Mouse (Mus musculus) gastrocnemius, postnatal 4 days (tissue): ENCODE results near the gene Agbl4. TPM values are rescaled to one million over a fixed set of nuclear protein-coding genes. Genes with fewer than 3 reads are reported as not detected.
"Not testable (repeated sequence)": the region's sequence is repeated elsewhere in the genome, so short reads cannot be mapped to it uniquely, and the experiment has no call there.

Source experiments
- DNase-seq, 2 experiments: peaks; one replicate each; pipeline ENCODE4 v3.0.0; 2021 to 2022; ENCODE audit warnings: low spot score in 2 of 2, mixed read lengths in 2 of 2
- total RNA-seq, 2 experiments: library from RNA; stranded (reverse); gene quantifications; 2 replicates each; pipeline ENCODE4 v1.2.3; 2021

The Agbl4 gene
- total RNA-seq, 2 experiments from 2014 or later: not detected

DNA sequence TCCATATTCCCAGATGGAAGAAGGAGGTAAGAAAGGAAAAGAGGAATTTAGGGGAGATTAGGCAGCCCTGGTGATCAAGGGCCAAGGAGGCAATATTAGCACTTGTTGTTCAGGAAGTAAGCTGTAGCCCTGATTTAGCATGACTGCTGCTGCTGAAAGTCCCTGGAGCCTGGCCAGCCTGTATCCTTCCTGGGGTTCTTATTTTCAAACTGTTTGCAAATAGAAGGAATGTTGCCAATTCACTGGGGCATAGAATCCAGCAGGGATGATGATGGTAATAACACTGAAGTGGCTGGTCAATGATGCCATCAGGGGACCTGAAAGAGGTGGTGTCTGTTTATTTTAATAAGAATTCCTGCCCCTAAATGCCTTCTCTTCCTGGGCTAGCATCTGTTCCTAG, 518.6 kb downstream of the Agbl4 start:
- no peak for DNase-seq

DNA sequence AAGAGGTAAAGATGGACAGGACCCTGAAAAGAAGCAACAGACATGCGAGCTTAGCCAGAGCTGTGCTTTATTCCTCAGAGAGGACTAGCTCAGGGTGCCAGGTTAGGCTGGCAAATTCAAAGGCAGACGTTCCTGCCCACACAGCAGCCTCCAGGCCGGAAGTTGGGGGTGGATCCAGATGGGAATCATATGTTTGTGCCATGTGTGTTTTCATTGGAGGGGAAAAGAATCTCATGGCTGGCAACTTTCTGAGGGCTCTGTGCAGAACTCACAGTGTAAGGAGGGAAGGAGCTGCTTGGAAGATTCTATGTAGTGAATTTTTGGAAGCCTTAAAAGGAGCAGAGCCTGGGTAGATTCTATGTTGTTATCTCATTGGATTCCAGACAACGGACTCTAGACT, 519.1 kb downstream of the Agbl4 start:
- DNase-seq: no peak

DNA sequence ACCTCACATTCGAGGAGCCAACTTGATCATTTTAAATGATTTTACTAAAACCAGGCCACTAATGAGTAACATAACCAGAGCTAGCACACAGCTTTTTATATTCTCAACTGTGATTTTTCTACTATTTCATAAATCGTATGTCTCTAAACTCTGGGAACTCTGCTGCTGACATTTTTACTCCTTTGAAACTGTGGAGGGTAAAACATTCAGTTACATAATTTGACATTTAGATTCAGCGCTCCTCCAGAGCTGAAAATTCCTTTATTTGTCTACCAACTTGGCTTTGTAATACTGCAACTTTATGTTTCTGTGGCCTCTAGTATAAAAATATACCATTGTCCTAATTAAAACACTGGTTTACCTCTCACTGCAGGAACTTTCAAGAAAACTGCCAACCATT, 523.6 kb downstream of the Agbl4 start:
- DNase-seq: no peak

DNA sequence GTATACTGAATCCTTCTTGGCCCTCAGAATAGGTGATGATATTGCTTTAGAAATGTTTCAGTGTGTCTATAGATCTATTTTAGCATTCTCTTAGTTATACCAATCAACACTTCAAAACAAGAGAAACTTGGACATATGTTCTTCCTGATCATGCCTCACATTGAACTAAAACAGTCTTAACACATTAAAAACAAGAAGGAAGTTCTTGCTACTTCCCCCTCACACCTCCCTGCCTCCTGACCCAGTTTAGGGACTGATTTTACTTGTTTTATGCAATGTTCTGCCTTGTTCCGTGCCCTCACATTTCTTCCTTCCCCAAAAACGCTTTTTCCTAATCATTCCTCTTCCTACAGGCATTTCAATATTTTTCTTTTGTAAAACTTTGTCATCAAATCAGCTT, 604.2 kb downstream of the Agbl4 start:
- DNase-seq: no peak

DNA sequence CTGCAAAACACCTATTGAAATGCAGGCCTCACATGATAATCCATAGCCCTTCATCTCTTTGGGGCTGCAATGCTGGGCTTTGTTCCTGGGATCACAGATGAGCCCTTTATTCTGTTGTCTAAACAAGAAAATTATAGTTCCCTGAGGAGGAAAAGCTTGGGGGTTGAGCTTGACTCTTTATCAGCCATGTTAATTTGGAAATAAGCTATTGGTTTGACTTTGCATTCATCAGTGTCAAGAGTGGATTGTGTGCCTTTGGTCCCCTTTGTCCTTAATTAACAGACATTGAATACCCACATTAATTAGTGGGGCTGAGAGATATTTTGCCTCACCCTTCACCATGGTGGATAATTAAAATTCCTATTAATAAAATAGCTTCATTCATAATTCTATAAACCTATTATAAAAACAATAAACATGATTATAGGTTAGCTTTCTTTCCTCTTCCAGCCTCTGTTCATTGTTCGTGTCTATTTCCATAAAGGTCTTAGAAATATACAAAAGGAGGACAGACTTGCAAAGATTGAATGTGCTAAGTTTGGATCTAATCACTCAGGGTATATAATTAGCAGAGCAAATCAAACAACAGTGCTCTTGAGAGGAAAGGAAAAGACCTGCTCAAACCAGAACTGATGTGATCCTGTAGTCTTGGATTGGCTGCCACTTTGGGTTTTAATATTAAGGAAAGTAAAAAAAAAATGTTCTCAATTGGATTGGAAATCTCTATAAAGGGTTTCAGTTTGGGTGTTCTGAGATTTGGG, 607.4 kb downstream of the Agbl4 start:
- no peak for DNase-seq

DNA sequence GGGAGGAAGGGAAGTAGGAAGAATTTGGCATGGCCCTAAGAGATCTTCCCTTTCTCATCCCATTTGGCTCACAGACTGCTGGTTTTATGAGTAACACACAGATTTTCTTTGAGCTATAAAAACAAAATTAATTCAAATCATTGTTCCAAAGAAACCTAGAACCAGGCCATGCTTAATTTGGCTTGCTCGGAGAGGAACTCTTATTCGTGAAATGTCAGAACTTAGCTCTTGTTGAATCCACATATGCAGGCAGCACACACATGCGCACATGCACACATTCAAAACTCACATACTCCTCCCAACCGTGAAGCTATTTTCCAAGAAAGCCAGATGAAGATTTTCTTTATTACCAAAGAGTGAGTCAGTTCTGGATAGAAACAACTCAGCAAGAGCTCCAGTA, 621.9 kb downstream of the Agbl4 start:
- DNase-seq: no peak

DNA sequence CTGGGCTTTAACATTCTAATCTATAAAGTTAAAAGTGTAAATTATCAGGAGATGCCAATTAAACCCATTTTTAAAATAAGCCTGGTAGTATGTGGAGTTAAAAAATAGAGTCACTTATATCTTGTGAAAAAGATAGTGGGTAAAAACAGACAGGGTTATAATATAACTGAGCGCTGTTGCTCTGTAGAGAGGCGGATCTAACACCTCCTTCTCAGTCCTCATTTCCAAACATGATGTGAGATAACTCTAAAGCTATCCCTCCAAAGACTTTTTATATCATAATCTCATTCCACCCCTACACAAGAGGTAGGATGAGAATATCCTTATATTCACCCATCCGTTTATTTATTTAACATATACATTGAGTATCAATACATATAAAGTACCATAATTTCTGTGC, 669.9 kb downstream of the Agbl4 start:
- DNase-seq: no peak

DNA sequence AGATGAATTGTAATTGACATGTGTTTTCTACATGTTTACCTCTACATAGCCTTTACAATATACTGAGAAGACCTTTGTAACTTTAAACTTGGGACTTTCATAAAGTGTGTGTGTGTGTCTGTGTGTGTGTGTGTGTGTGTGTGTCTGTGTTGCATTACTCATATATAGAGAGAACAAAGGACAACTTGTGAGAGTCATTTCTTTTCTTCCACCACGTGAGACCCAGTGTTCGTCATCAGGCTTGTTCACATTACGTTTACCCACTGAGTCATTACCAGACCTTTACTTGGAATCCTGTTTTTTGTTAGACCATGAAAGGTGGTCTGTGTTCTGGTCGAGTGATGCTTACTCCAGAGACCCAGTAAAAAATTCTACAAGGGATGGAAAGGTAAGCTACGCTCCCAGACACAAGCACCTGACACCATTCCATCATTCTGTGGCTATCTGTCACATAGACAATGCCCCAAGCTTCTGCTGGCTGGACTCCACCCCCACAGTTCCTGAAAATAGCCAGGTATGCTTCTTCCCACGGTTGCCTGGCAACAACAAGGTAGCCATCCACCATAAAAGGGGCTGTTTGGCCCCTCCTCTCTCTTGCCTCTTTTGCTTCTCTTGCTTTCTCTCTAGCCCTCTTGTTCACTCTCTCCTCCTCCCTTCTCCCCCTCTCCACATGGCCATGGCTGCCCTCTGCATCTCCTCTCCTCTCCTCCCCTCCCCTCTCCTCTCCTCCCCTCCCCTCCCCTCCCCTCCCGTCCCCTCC, 676.5 kb downstream of the Agbl4 start:
- no peak for DNase-seq

DNA sequence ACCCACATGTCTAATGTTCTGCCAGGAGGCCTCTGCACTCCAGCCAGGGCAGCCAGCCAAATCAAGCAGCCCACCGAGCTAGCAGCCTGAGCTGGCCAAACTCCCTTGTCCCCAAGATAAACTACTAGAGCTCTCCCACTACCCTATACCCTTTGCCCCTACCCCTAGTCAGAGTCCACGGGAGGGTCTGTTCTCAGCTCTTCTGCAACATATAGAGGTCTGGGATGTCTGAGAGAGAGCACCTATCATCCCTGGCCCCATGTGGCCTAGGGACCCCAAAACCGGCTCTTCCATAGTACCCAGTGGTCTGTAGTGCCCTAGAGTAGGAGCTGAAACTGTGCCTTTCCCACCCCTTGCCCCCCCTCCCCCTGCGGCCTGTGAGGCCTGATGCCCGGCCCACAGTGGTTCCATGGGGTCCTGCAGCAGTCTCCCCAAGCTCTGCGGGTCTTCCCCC, 677.3 kb downstream of the Agbl4 start:
- no peak for DNase-seq

DNA sequence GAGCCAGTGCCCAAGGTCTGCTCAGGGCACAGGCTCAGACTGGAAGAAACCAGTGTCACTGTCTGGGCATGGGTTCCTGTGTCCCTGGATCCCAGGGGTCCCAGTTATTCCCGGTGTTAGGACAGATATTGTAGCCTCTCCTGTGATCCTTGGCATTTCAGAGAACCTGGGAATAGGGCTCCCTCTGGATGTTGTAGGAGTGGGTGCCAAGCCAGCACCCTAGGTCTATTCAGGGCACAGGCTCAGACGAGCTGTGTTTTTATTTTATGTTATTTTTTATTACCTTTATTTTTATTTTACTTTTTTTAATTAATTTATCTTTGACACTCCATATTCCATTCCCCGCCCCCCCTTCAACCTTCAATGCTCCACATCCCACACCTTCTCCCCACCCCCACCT, 680.3 kb downstream of the Agbl4 start:
- DNase-seq: no peak

DNA sequence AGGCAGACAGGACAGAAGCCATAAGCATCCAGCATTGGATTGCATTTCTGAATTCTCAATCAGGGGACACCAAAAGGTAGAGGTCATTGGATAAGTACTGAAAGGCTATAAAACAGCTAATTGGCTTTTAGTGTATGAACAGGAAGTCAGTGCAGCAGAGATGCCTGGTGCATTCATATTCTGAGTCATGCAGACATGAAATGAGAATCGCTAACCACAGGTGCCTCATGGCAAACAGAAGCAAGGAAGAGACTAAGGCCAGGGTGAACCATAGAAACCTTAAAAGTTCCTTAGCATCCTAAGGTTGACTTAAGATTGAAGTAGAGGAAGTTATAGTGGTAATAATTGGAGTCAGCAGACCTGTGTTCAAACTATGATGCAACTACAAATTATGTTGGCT, 687.9 kb downstream of the Agbl4 start:
- no peak for DNase-seq

DNA sequence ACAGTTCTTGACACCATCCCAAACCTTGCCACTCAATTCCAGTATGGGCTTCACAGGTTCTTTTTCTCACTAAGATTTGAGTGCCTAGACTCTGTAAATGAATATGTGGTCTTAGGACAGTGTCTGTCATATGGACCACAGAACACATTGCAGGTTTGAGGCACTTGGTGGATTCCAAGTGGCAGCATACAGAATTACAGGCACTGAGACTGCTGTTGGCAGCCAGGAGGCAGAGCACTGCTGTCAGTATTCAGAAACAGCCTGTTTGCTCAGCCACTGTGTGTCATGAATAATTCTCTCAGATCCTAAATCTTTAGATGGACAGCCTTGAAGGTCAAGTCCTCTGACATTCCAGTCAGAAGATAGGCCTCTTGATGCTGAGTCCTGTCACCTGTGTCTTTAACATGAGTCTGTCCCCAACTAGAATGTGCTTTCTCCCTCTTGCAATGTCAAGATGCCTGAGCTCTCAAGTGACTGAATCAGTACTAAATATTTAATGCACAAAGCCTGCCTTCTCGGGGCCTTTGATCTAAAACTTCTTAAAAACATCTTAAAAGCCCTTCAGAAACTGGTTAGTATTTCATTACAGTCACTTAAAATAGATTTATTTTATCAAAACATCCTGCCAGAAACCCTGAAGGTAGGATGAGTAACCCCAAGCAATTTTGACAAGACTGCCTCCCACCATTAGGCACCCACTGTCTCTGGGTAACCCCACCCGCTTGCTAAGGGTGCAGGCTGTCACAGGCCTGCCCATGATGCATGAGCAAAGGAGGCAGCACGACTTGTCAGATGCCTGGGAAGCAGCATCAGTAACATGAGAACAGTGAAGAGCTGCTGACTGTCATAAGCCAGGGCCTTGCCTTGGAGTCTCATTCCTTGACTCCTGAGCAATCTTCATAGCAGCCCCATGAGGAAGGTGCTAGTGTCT, 739.0 kb downstream of the Agbl4 start:
- DNase-seq: no peak

DNA sequence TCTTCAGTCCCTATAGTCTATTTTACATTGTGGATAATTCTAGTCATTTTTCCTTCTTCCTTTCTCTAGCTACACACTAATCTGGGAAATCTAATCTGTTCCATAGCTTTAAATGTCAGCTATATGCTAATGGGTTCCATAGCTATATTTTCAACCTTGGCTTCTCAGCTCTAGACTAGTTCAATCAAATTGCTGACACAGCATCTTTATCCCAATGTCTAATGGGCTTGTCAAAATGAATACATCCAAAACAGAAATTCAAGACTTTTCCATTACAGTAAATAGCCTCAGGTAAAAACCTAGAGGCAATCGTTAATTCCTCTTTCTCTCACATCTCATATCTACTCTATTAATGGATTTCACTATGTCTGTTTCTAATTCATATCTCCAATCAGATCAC, 750.3 kb downstream of the Agbl4 start:
- DNase-seq: no peak

DNA sequence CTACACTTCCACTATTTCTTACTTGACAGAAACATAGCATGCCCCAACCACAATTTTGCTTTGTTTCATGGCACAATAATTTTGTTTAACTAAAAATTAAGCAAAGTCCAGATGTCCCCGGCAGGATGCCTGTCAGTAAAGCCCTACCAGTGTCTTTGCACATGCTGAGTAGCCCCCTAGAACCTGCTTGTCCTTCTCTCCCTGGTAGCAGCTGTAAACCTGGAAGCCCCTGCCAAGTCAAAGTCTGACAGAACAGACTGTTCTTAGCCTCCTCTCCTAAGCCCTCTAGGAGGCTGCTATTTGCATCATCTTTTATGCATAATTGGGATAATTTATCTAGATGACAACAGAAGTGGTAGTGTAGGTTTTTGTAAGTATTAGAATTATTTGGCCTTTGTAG, 758.4 kb downstream of the Agbl4 start:
- no peak for DNase-seq

DNA sequence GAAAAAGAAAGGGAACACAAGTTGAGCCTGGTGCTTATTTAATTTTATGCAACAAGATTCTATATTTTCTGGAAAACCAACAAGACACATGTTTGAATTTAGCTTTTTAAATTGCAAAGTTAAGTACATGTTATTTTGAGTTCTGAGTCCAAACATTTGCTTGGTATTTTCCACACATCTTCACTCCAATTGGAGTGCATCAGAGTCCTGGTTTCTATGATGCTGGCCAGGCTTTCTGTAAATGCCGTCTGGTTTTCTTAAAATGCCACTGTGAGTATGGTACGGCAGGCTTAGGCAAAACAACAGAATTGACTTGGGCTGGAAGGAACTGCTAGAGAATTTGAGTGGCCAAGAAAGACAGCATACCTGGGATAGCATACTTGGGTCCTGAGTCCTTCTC, 784.0 kb downstream of the Agbl4 start:
- no peak for DNase-seq

DNA sequence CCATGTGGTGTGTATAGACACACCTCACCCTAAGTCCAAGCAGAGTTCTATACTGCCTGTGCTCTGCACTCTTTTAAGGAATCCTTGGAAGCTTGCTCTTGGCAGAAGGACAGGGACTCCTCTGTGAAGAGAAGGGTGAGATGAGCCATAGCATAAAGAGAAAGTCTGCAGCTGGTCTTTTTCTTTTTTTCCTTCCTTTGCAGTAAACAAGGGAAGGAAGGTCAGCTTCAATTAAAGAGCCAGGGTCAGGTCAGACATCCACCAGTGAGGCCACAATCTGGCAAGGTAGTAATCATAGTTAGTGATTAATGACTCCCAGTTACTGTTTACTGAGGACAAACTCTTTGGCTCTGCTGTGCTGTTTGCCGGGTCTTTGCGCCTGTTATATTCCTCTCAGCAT, 802.6 kb downstream of the Agbl4 start:
- DNase-seq: no peak

DNA sequence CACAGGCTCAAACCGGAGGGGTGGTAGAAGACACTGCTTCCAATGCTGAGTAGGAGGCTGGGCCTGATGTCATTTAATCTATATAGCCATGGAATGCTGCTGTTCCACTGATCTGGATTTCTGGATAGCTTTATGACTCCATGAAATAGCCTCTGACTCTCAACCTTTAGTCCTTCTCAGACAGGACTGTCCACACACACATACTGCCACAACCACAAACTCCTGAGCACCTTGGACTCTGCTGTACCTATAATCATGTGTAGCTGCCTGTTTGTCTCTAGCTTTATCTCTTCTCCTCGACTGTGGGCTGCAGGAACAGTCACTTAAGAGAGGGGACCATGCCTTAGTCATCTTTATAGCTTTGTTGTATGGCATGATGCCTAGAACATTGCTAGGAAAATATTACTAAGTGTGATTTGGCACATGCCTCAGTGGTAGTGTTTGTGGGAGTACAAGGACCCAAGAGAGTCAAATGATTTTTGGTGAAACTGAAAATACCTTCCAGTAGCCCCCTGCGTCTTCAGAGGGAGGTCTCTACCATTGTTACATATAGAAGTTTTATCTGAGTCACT, 817.8 kb downstream of the Agbl4 start:
- DNase-seq: no peak

DNA sequence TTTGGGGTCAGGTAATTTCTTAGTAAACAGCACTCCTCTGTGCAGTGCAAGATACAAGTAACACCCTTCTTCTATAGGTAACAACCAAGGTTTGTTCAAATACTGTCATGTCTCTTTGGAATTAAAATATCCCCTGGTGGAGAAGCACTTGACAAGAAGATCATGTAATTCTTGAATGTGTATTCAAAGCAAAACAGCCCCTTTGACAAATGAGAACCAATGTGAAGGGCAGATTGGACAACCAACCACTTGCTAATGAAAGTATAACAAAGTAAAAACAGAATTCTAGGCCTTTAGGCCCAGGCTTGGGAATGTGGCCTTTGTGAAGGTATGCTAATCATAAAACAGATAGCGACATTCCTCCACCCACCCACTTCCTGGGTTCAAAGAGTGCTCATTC, 821.6 kb downstream of the Agbl4 start:
- not testable (repeated sequence) for DNase-seq

DNA sequence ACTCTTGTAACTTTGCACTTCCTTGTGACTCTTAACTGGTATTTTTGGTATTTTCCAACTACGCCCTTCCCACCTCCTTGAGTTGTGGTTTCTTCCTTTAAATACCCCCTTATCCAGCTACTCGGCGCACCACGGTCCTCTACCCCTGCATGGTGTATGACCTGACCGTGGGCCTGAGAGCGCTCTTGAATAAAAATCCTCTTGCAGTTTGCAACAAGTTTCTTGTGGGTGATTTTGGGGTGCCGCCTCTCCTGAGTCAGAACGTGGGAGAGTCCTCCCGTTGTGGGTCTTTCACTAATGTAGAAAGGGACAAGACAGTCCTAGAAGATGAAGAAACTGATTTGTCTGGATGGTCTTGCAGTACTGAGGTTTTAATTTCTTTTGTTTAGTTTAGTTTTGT, 822.1 kb downstream of the Agbl4 start:
- DNase-seq: not testable (repeated sequence)

DNA sequence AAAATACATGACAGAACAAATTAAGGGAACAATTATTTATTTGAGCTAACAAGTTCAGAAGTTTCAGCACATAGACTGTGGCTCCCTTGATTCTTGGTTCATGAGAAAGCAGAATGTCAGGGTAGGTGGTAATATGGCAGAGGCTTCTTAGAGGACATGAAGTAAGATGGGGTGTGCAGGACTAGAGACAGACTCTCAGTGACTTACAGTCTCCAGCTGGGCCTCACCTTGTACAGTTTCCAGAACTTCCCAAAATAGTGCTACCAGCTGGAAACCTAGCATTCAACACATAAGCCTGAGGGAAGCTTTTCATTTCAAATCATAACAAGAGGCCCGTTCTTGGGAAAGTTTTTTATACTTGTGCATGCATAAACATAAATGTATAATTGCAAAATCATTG, 836.4 kb downstream of the Agbl4 start:
- DNase-seq: no peak

DNA sequence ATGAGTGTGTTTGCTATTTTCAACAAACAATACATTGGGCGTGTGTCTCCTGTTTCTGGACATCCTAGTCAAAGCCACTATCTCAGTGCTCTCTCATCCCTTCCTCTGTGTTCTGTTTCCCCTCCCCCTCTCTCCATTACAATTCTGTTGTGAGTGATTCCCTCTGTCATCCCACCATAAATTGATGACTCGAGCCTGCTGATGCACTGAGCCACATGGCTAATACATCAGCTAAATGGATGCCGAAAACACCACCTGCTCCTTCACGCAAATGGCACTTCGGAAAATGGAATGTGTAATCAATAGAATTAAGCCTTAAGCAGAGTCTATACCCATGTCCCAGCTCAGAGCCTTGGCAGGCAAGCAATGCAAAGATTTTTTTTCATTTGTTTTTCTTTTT, 854.5 kb downstream of the Agbl4 start:
- no peak for DNase-seq
